Mouse (Mus musculus) NIH3T3 (cell line): ENCODE results near the gene Atxn7l2.
A peak's percentile ranks its signal among the peaks of the same experiment; 100 is the strongest.

Experiments
- DNase-seq: peaks from one replicate; pipeline ENCODE4 v3.0.0-alpha.2; 2012; ENCODE audit warnings: low read depth

Atxn7l2 gene

GRCm38 (mm10) chr3:108178756-108179715 is 31.7 kb downstream of the Atxn7l2 start:
- peak; percentile 82 for DNase-seq

- DNase-seq, result peak; percentile 76
These were observed 35.8 kb downstream of the Atxn7l2 start for GRCm38 (mm10) chr3:108174672-108175531.

GRCm38 (mm10) chr3:108169199-108169598 is 41.5 kb downstream of the Atxn7l2 start:
- no peak for DNase-seq

- peak; percentile 31 for DNase-seq
These were observed 43.2 kb downstream of the Atxn7l2 start for GRCm38 (mm10) chr3:108167499-108167898.

GRCm38 (mm10) chr3:108166486-108167211 is 44.1 kb downstream of the Atxn7l2 start:
- DNase-seq, result peak; percentile 62

GRCm38 (mm10) chr3:108165532-108166315 is 45.0 kb downstream of the Atxn7l2 start:
- DNase-seq, result peak; percentile 28

- peak; percentile 89 for DNase-seq
These were observed 45.9 kb downstream of the Atxn7l2 start for GRCm38 (mm10) chr3:108164807-108165206.

- no peak for DNase-seq
These were observed 46.6 kb downstream of the Atxn7l2 start for GRCm38 (mm10) chr3:108164091-108164490.

GRCm38 (mm10) chr3:108158383-108159037 is 52.2 kb downstream of the Atxn7l2 start:
- DNase-seq, result no peak

GRCm38 (mm10) chr3:108154656-108155055 is 56.1 kb downstream of the Atxn7l2 start, which contains the start of gene Gpr61:
Gene Gpr61 (minus strand): TSS chr3:108154882.
- no peak for DNase-seq

- DNase-seq, result no peak
These were observed 58.4 kb downstream of the Atxn7l2 start for GRCm38 (mm10) chr3:108152290-108152689.
